In the genomic region with DNA sequence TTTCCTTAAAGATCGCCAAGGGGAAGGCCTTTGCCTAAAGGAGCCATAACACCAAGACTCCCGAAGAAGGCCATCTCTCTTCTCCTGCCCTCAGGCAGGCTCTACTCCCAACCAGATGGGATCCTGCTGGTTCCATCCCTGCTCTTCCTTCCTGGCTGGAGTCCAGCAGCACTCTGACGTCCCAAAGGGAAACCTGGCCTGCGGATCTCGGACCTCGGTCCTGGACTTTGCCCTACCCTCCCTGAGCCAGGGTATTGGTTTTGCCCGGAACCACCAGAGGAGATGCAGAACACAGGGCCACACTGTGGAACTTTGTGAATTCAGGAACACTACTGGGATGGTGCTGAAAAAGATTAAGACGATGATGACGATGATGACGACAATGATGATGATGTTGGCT, we compare ENCODE assay signal across 21 mouse cellular contexts.
"Had no signal": no experiment of that assay in that cellular context is flagged by ENCODE, and none has a peak within 500 bp of the region (broad histone marks: within the 10 kb centered on the region; RNA-seq: fewer than 3 reads in every experiment).

No protein-coding gene starts in this region.

- H3K27me3 ChIP-seq: forebrain, embryonic 15.5 days; hindbrain, embryonic 13.5 days; hindbrain, embryonic 15.5 days; limb, embryonic 13.5 days; limb, embryonic 15.5 days had no signal

- H3K9ac ChIP-seq: forebrain, embryonic 15.5 days; forebrain, postnatal 0 days; heart, embryonic 12.5 days; hindbrain, embryonic 13.5 days; hindbrain, embryonic 15.5 days; limb, embryonic 13.5 days; limb, embryonic 15.5 days; liver, embryonic 12.5 days; liver, embryonic 14.5 days had no signal

- DNase-seq: forebrain, postnatal 0 days; gastrocnemius, postnatal 14 days; gastrocnemius, postnatal 36 days; heart, postnatal 10 days; heart, postnatal 36 days; kidney, adult 11 months; layer of hippocampus, adult 9-11 months; layer of hippocampus, postnatal 36 days; left cerebral cortex, postnatal 4 days; lung, adult 18-20 months had no signal

- H3K4me2 ChIP-seq: forebrain, embryonic 15.5 days; heart, embryonic 12.5 days; hindbrain, embryonic 13.5 days; hindbrain, embryonic 15.5 days; limb, embryonic 13.5 days; limb, embryonic 15.5 days; liver, embryonic 12.5 days had no signal

- H3K9me3 ChIP-seq: forebrain, embryonic 15.5 days; heart, embryonic 12.5 days; hindbrain, embryonic 13.5 days; hindbrain, embryonic 15.5 days; limb, embryonic 13.5 days; limb, embryonic 15.5 days; liver, embryonic 12.5 days had no signal

- H3K27ac ChIP-seq: forebrain, embryonic 15.5 days; hindbrain, embryonic 13.5 days; hindbrain, embryonic 15.5 days; hindbrain, postnatal 0 days; kidney, postnatal 0 days; limb, embryonic 13.5 days; limb, embryonic 15.5 days; liver, embryonic 12.5 days; liver, embryonic 14.5 days had no signal

- H3K4me1 ChIP-seq: forebrain, embryonic 15.5 days; hindbrain, embryonic 13.5 days; hindbrain, embryonic 15.5 days; limb, embryonic 13.5 days; limb, embryonic 15.5 days; liver, embryonic 12.5 days had no signal

- ATAC-seq: forebrain, embryonic 15.5 days; forebrain, postnatal 0 days; hindbrain, postnatal 0 days; intestine, embryonic 16.5 days; liver, embryonic 12.5 days had no signal

- H3K36me3 ChIP-seq: forebrain, embryonic 15.5 days; heart, embryonic 12.5 days; hindbrain, embryonic 13.5 days; hindbrain, embryonic 15.5 days; limb, embryonic 13.5 days; limb, embryonic 15.5 days; liver, embryonic 12.5 days had no signal

- H3K4me3 ChIP-seq: forebrain, embryonic 15.5 days; heart, embryonic 12.5 days; hindbrain, embryonic 13.5 days; hindbrain, embryonic 15.5 days; limb, embryonic 13.5 days; limb, embryonic 15.5 days; liver, embryonic 12.5 days had no signal
